Mouse (Mus musculus) hindbrain, embryonic 10.5 days (tissue): ENCODE results near the gene Swsap1. TPM values are rescaled to one million over a fixed set of nuclear protein-coding genes. Genes with fewer than 3 reads are reported as not detected.

Source experiments
- DNase-seq: peaks from one replicate; pipeline ENCODE4 v3.0.0-alpha.2; 2017; ENCODE audit warnings: low spot score
- H3K27ac ChIP-seq: fragments of 300-500 bp; sonication (generic); 2 replicates; pipeline ENCODE4 v1.5.1; 2016; ENCODE audit warnings: mild to moderate bottlenecking, moderate library complexity
- H3K27me3 ChIP-seq: fragments of 300-500 bp; sonication (generic); 2 replicates; pipeline ENCODE4 v1.6.1; 2016; ENCODE audit warnings: mild to moderate bottlenecking; ENCODE audit not compliant: poor library complexity, insufficient read depth, severe bottlenecking
- H3K36me3 ChIP-seq: fragments of 300-500 bp; sonication (generic); 2 replicates; pipeline ENCODE4 v1.6.1; 2016; ENCODE audit warnings: mild to moderate bottlenecking, moderate library complexity
- H3K4me1 ChIP-seq: fragments of 300-500 bp; sonication (generic); replicated peaks from 2 replicates; pipeline ENCODE4 v1.6.1; 2016; ENCODE audit warnings: mild to moderate bottlenecking
- H3K4me3 ChIP-seq: fragments of 300-500 bp; sonication (generic); 2 replicates; pipeline ENCODE4 v1.5.1; 2016; ENCODE audit warnings: mild to moderate bottlenecking, moderate library complexity
- H3K9me3 ChIP-seq: fragments of 300-500 bp; sonication (generic); 2 replicates; pipeline ENCODE4 v1.6.1; 2016; ENCODE audit warnings: mild to moderate bottlenecking, moderate library complexity
- WGBS: fragments of 180-500 bp; shearing (Covaris S2); methylation state at CpG from one replicate; pipeline ENCODE4 v1.1.7; 2016; 5-methylcytosine and 5-hydroxymethylcytosine counted together
- polyA plus RNA-seq: library from polyadenylated mRNA; unstranded; fragments of >200 nt; fragmentation: Nextera tagmentation; extraction: Ambion mirVana; gene quantifications from 2 replicates; pipeline ENCODE4 v1.2.1, GENCODE M21; 2016

Swsap1 gene
- polyA plus RNA-seq, 1 experiment from 2014 or later, result 9.3 TPM

GRCm38 (mm10) chr9:21943046-21943445, 12.5 kb upstream of the Swsap1 start:
- Histone ChIP-seq H3K36me3 (peaks cover 11% of the 10 kb centered on the region), H3K27ac (no peak overlapping the region), H3K4me1 (peaks cover 21% of the 10 kb centered on the region), H3K4me3 (no peak overlapping the region), H3K9me3 (no peaks in the 10 kb centered on the region), H3K27me3 (peaks cover 46% of the 10 kb centered on the region)
- no peak for DNase-seq
- WGBS, result 75% methylated on average over 12 of the region's 12 CpGs

DNA sequence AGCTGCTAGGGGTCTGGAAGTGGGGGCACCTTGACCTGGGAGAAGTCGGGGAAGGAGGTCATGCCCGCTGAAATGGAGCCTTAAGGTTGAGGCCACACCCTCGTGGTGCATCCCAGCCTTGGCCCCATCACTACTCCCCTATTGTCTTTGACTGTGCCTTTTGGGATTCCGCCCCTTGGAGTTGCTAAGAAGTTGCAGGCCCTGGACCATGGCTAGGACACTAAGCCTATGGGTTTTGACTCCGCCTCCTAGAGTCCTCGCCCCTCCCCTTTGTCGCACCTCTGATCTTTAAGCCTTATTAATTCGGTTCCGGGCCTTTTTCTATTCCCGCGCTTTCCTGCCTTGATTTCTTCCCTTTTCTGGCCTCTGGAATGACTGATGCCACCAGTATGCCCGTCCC, 11.9 kb upstream of the Swsap1 start:
- H3K4me1 ChIP-seq, result peaks cover 17% of the 10 kb centered on the region
- H3K27ac ChIP-seq, result no peak overlapping the region
- H3K4me3 ChIP-seq, result no peak overlapping the region
- peaks cover 11% of the 10 kb centered on the region for H3K36me3 ChIP-seq
- peaks cover 47% of the 10 kb centered on the region for H3K27me3 ChIP-seq
- WGBS, result 55% methylated on average over 12 of the region's 12 CpGs
- DNase-seq, result no peak
- no peaks in the 10 kb centered on the region for H3K9me3 ChIP-seq

GRCm38 (mm10) chr9:21944267-21944666, 11.3 kb upstream of the Swsap1 start:
- Histone ChIP-seq H3K4me3 (peak overlapping the region; percentile 9; the same call in 1 of the 2 replicates), H3K27me3 (peaks cover 50% of the 10 kb centered on the region), H3K27ac (no peak overlapping the region), H3K4me1 (peaks cover 17% of the 10 kb centered on the region), H3K36me3 (peaks cover 11% of the 10 kb centered on the region), H3K9me3 (no peaks in the 10 kb centered on the region)
- peak; percentile 30 for DNase-seq
- WGBS, result 23% methylated on average over 23 of the region's 23 CpGs

- Histone ChIP-seq H3K4me3 (peak overlapping the region; percentile 36), H3K36me3 (no peaks in the 10 kb centered on the region), H3K27me3 (peaks cover 54% of the 10 kb centered on the region), H3K9me3 (no peaks in the 10 kb centered on the region; the same call in 1 of the 2 replicates), H3K4me1 (peaks cover 17% of the 10 kb centered on the region), H3K27ac (no peak overlapping the region)
- DNase-seq, result no peak
- 5% methylated on average over 28 of the region's 28 CpGs for WGBS
Observed at GRCm38 (mm10) chr9:21947540-21948130, 7.9 kb upstream of the Swsap1 start.

GRCm38 (mm10) chr9:21948146-21948545, 7.4 kb upstream of the Swsap1 start:
- peaks cover 52% of the 10 kb centered on the region for H3K27me3 ChIP-seq
- H3K36me3 ChIP-seq, result no peaks in the 10 kb centered on the region
- H3K4me1 ChIP-seq, result peaks cover 19% of the 10 kb centered on the region
- no peaks in the 10 kb centered on the region; the same call in 1 of the 2 replicates for H3K9me3 ChIP-seq
- 58% methylated on average over 8 of the region's 8 CpGs for WGBS
- DNase-seq, result no peak
- no peak overlapping the region for H3K27ac ChIP-seq
- no peak overlapping the region for H3K4me3 ChIP-seq

- no peak for DNase-seq
- H3K36me3 ChIP-seq, result no peaks in the 10 kb centered on the region
- peaks cover 46% of the 10 kb centered on the region for H3K27me3 ChIP-seq
- H3K27ac ChIP-seq, result no peak overlapping the region
- H3K4me1 ChIP-seq, result peaks cover 25% of the 10 kb centered on the region
- no peak overlapping the region for H3K4me3 ChIP-seq
- H3K9me3 ChIP-seq, result no peaks in the 10 kb centered on the region; the same call in 1 of the 2 replicates
- 66% methylated on average over 6 of the region's 6 CpGs for WGBS
Observed at GRCm38 (mm10) chr9:21948790-21949189, 6.8 kb upstream of the Swsap1 start.

DNA sequence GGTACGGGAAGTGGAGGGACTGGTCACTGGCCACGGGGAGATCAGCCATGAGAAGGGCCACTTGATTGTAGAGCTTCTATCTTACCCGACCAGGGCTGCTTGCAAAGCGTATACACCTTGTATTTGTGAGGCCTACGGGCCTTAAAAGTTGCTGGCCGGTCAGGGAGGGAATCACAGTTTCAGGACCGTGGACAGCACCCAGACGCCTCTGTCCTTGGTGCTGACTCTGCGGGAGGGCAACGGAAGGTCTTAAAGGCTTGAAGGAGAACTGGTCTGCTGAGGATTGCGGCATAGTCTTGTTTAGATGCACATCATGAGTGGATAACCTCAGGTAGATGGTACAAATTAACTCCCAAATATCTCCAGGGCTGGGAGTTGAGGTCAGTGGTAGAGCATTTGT, 5.2 kb upstream of the Swsap1 start:
- WGBS, result 17% methylated on average over 11 of the region's 11 CpGs
- Histone ChIP-seq H3K27me3 (peaks cover 33% of the 10 kb centered on the region), H3K4me3 (no peak overlapping the region), H3K9me3 (no peaks in the 10 kb centered on the region; the same call in 1 of the 2 replicates), H3K36me3 (no peaks in the 10 kb centered on the region), H3K4me1 (peaks cover 25% of the 10 kb centered on the region), H3K27ac (no peak overlapping the region)
- peak; percentile 80 for DNase-seq

- 78% methylated on average over 3 of the region's 3 CpGs for WGBS
- DNase-seq, result no peak
- no peak overlapping the region for H3K4me3 ChIP-seq
- no peaks in the 10 kb centered on the region; the same call in 1 of the 2 replicates for H3K9me3 ChIP-seq
- H3K27ac ChIP-seq, result no peak overlapping the region
- peaks cover 30% of the 10 kb centered on the region for H3K4me1 ChIP-seq
- no peaks in the 10 kb centered on the region for H3K36me3 ChIP-seq
- peaks cover 23% of the 10 kb centered on the region for H3K27me3 ChIP-seq
Observed at GRCm38 (mm10) chr9:21951977-21952376, 3.6 kb upstream of the Swsap1 start.

GRCm38 (mm10) chr9:21953600-21953999, 2.0 kb upstream of the Swsap1 start:
- H3K27ac ChIP-seq, result no peak overlapping the region
- peaks cover 10% of the 10 kb centered on the region for H3K27me3 ChIP-seq
- H3K9me3 ChIP-seq, result no peaks in the 10 kb centered on the region; the same call in 1 of the 2 replicates
- H3K36me3 ChIP-seq, result peaks cover 9% of the 10 kb centered on the region; the same call in 1 of the 2 replicates
- H3K4me3 ChIP-seq, result no peak overlapping the region
- peak; percentile 15 for DNase-seq
- H3K4me1 ChIP-seq, result peaks cover 21% of the 10 kb centered on the region
- 13% methylated on average over 3 of the region's 3 CpGs for WGBS

DNA sequence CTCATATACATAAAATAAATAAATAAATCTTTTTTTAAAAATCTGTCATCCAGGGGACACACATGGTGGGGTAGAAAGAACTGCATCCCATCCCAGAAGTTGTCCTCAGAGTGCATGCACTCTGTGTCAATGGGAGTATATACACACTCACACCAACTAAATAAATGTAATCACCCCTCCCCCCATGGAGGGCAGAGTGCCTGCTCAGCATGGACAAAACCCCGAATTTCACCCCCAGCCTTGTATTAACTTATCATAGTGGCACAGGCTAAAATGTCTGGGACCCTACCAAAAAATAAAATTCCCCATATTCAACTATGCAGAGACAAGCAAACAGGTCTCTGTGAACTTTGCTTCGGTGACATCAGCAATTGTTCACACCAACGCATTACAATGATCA, 920 bp upstream of the Swsap1 start:
- no peak for DNase-seq
- H3K27me3 ChIP-seq, result peaks cover 15% of the 10 kb centered on the region
- no peaks in the 10 kb centered on the region; the same call in 1 of the 2 replicates for H3K9me3 ChIP-seq
- WGBS, result 86% methylated on average over 3 of the region's 3 CpGs
- H3K4me1 ChIP-seq, result peaks cover 21% of the 10 kb centered on the region
- no peak overlapping the region for H3K27ac ChIP-seq
- peak overlapping the region; percentile 76 for H3K4me3 ChIP-seq
- peaks cover 9% of the 10 kb centered on the region; the same call in 1 of the 2 replicates for H3K36me3 ChIP-seq

DNA sequence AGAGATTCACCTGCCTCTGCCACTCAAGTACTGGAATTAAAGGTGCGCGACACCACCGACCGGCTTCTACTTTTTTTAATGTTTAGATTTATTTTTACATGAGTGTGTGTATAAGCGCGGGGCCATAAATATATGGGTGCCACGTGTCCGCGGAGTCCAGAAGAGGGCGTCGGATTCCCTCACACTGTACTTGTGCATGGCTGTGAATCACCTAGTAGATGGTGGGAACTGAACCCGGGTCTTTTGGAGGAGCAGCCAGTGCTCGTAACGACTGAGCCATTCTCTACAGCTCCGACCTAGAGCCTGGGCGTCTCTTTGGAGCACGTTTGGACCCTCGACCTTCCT, 358 bp upstream of the Swsap1 start:
- Histone ChIP-seq H3K4me1 (peaks cover 21% of the 10 kb centered on the region), H3K36me3 (peaks cover 9% of the 10 kb centered on the region; the same call in 1 of the 2 replicates), H3K27me3 (peaks cover 19% of the 10 kb centered on the region), H3K27ac (peak overlapping the region; percentile 97), H3K9me3 (no peaks in the 10 kb centered on the region; the same call in 1 of the 2 replicates), H3K4me3 (peak overlapping the region; percentile 76)
- 3% methylated on average over 18 of the region's 18 CpGs for WGBS
- no peak for DNase-seq

GRCm38 (mm10) chr9:21958372-21958771, 2.8 kb downstream of the Swsap1 start:
- H3K27ac ChIP-seq, result no peak overlapping the region
- peaks cover 9% of the 10 kb centered on the region; the same call in 1 of the 2 replicates for H3K36me3 ChIP-seq
- WGBS, result 86% methylated on average over 5 of the region's 5 CpGs
- no peaks in the 10 kb centered on the region for H3K9me3 ChIP-seq
- H3K4me3 ChIP-seq, result no peak overlapping the region
- peaks cover 51% of the 10 kb centered on the region for H3K27me3 ChIP-seq
- peaks cover 49% of the 10 kb centered on the region for H3K4me1 ChIP-seq
- no peak for DNase-seq

DNA sequence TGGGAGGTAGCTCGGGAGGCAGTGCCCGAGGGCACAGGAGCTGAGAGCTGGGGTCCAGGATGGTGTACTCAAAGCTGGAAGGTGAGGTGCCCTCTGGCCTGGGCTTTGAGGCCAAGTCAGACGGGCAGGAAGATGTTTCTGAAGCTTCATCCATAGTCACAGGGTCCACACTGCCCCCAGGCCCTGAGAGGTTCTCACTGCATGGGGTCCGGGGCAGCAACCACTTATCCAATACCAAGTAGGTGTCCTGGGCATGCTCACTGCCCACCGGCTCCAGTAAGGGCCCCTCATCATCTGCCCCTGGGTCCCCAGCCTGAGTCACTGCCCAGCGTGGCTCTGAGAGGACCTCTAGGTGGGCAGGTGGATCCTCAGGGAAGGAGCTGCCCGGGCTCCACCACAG, 3.7 kb downstream of the Swsap1 start:
- H3K27ac ChIP-seq, result no peak overlapping the region
- H3K27me3 ChIP-seq, result peaks cover 58% of the 10 kb centered on the region
- peaks cover 48% of the 10 kb centered on the region for H3K4me1 ChIP-seq
- H3K36me3 ChIP-seq, result peaks cover 9% of the 10 kb centered on the region; the same call in 1 of the 2 replicates
- DNase-seq, result no peak
- H3K9me3 ChIP-seq, result no peaks in the 10 kb centered on the region
- H3K4me3 ChIP-seq, result peak overlapping the region; percentile 12; the same call in 1 of the 2 replicates
- WGBS, result 90% methylated on average over 7 of the region's 7 CpGs
